Mouse (Mus musculus) forebrain, postnatal 0 days (tissue): ENCODE results near the gene St7l. TPM values are rescaled to one million over a fixed set of nuclear protein-coding genes. Genes with fewer than 3 reads are reported as not detected.

ENCODE experiments used
- ATAC-seq: fragments of 200-750 bp; cut with Nextera tagmentation; 2 replicates; pipeline ENCODE4 v1.8.0; 2017; ENCODE audit warnings: mild to moderate bottlenecking, moderate library complexity
- DNase-seq: peaks from one replicate; pipeline ENCODE4 v3.0.0-alpha.2; 2015
- H3K27ac ChIP-seq: fragments of 300-500 bp; sonication (generic); 2 replicates; pipeline ENCODE4 v1.5.1; 2014; ENCODE audit warnings: low read depth, mild to moderate bottlenecking, antibody characterized with exemption, low read length, moderate library complexity, mixed read lengths
- H3K27me3 ChIP-seq: fragments of 300-500 bp; sonication (generic); 2 replicates; pipeline ENCODE4 v1.6.1; 2014; ENCODE audit warnings: mild to moderate bottlenecking, low read length, mixed read lengths; ENCODE audit not compliant: insufficient read depth
- H3K36me3 ChIP-seq: fragments of 300-500 bp; sonication (generic); 2 replicates; pipeline ENCODE4 v1.6.1; 2014; ENCODE audit warnings: mild to moderate bottlenecking, moderate library complexity; ENCODE audit not compliant: insufficient read depth
- H3K4me1 ChIP-seq: fragments of 300-500 bp; sonication (generic); 2 replicates; pipeline ENCODE4 v1.6.1; 2014; ENCODE audit warnings: antibody characterized with exemption; ENCODE audit not compliant: insufficient read depth
- H3K4me2 ChIP-seq: fragments of 300-500 bp; sonication (generic); 2 replicates; pipeline ENCODE4 v1.6.1; 2014; ENCODE audit warnings: low read depth, mild to moderate bottlenecking, moderate library complexity
- H3K4me3 ChIP-seq: fragments of 300-500 bp; sonication (generic); 2 replicates; pipeline ENCODE4 v1.5.1; 2014; ENCODE audit warnings: low read depth, low read length, mixed read lengths
- H3K9ac ChIP-seq: fragments of 300-500 bp; sonication (generic); 2 replicates; pipeline ENCODE4 v1.6.1; 2014; ENCODE audit warnings: mild to moderate bottlenecking
- H3K9me3 ChIP-seq: fragments of 300-500 bp; sonication (generic); 2 replicates; pipeline ENCODE4 v1.6.1; 2016; ENCODE audit warnings: low read length
- CTCF ChIP-seq: sonication (generic); IDR thresholded peaks from 2 replicates; pipeline ENCODE4 v1.5.1; 2016; ENCODE audit warnings: antibody characterized with exemption, control low read depth, low read depth
- WGBS: fragments of 180-500 bp; shearing (Covaris S2); extraction: QIAGEN DNeasy Blood & Tissue Kit; methylation state at CpG from one replicate; pipeline ENCODE4 v1.1.7; 2014; 5-methylcytosine and 5-hydroxymethylcytosine counted together
- polyA plus RNA-seq: library from polyadenylated mRNA; unstranded; fragments of >200 nt; fragmentation: Nextera tagmentation; extraction: Ambion mirVana; gene quantifications from 2 replicates; pipeline ENCODE4 v1.2.1, GENCODE M21; 2015
- total RNA-seq: library from RNA; depleted of rRNA; stranded (reverse); fragments of >200 nt; gene quantifications from 2 replicates; pipeline ENCODE4 v1.2.3, GENCODE M21; 2014

Gene St7l
- total and polyA plus RNA-seq, 2 experiments from 2014 or later: 35.4 to 46.5 TPM

DNA sequence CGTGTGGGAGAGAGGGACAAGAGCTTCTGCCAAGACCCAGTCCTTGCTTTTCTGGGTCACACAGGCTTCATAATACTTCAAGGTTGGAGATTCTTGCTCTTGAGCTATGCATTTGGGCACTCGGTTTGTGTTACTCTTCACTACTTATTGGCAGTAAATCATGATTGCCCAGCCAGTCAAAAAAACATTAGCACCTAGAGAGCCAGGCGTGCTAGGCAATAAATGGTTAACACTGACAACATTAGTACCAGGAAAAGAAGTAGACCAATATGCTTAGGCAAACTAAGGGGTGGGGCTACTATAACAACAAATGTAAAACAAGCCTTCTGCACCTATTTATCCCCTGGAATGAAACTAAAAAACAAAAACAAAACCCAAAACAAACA is 45.1 kb upstream of the St7l start:
- no peak for DNase-seq

DNA sequence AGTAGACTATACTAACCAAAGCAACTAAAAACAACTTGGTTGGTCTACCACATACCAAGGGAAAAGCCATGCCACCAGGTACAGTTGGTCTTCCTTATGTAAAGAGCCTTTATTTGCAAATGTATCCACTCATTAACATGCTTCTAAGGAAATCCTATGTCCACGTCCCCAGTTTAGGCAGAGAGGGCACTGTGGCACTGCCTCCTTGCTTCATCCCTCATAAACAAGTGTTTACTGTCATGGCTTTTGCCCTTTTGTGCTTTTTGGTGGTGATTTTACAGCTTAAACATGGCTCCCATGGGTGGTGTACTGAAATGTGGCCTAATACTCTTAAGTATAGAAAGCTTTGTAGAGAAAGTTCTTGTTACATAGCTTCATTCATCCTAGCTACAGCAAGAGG is 43.4 kb upstream of the St7l start:
- no peak for TF ChIP-seq CTCF
- no peak for ATAC-seq
- no peak overlapping the region for H3K27ac ChIP-seq

More for the DNA sequence above, 45.1 kb upstream of the St7l start:
- H3K9me3 ChIP-seq: no peaks in the 10 kb centered on the region
- peak overlapping the region; percentile 94 for H3K4me2 ChIP-seq
- no peak overlapping the region for H3K27ac ChIP-seq
- H3K4me3 ChIP-seq: 0 out of 2 replicates have a peak overlapping the region, but pooled peaks have one; percentile 69
- H3K9ac ChIP-seq: 0 out of 2 replicates have a peak overlapping the region, but pooled peaks have one; percentile 62
- no peak for ATAC-seq
- 0 out of 2 replicates have a peak, but pooled peaks cover 6% of the 10 kb centered on the region for H3K36me3 ChIP-seq
- H3K4me1 ChIP-seq: no peaks in the 10 kb centered on the region
- H3K27me3 ChIP-seq: no peaks in the 10 kb centered on the region
- WGBS: 7% methylated on average over 3 of the region's 3 CpGs
- TF ChIP-seq CTCF: no peak

DNA sequence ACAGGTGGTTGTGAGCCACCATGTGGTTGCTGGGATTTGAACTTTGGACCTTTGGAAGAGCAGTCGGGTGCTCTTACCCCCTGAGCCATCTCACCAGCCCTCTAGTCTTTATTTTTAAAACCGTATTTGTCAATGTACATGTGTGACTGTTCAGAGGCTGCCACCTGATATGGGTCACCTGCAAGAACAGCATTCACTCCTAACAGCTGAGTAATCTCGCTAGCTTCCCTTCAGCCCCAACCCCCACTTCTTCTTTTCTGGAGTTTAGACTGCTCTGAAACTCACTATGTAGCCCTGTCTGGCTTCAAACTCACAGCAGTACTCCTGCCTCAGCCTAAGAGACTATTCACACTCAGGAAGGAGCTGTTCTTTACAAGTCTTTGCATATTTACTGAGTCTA is 41.4 kb upstream of the St7l start:
- no peak for TF ChIP-seq CTCF

More for the DNA sequence above, 43.4 kb upstream of the St7l start:
- H3K9ac ChIP-seq: no peak overlapping the region
- no peaks in the 10 kb centered on the region for H3K27me3 ChIP-seq
- H3K4me1 ChIP-seq: no peaks in the 10 kb centered on the region
- WGBS: 31% methylated on average over 1 of the region's 1 CpGs
- DNase-seq: no peak
- no peaks in the 10 kb centered on the region for H3K9me3 ChIP-seq
- H3K36me3 ChIP-seq: peaks cover 11% of the 10 kb centered on the region; the same call in 1 of the 2 replicates
- H3K4me2 ChIP-seq: no peak overlapping the region
- no peak overlapping the region for H3K4me3 ChIP-seq

DNA sequence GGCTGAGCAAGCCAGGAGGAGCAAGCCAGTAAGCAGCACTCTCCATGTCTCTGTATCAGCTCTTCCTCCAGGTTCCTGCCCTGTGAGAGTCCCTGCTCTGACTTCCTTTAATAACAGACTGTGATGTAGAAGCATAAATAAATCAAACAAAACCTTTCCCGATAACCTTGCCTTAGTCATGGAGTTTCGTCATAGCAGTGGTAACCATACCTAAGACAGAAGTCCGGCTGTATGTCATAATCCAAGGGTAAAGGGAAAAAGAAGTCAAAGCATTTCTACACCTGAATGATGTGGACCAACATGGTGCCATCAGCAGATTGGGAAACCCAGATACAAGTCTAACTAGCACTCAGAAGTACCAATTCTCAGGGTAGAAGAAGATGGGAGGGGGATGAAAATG is 28.0 kb upstream of the St7l start:
- 97% methylated on average over 3 of the region's 3 CpGs for WGBS
- Histone ChIP-seq H3K27ac (no peak overlapping the region), H3K9me3 (no peaks in the 10 kb centered on the region), H3K4me2 (no peak overlapping the region), H3K36me3 (peaks cover 22% of the 10 kb centered on the region), H3K27me3 (no peaks in the 10 kb centered on the region), H3K4me1 (no peaks in the 10 kb centered on the region), H3K9ac (no peak overlapping the region), H3K4me3 (no peak overlapping the region)
- TF ChIP-seq CTCF: no peak
- ATAC-seq (no peak), DNase-seq (no peak)

More for the DNA sequence above, 41.4 kb upstream of the St7l start:
- Histone ChIP-seq H3K9me3 (no peaks in the 10 kb centered on the region), H3K9ac (no peak overlapping the region), H3K36me3 (peaks cover 21% of the 10 kb centered on the region), H3K27ac (no peak overlapping the region), H3K4me1 (no peaks in the 10 kb centered on the region), H3K27me3 (no peaks in the 10 kb centered on the region), H3K4me2 (no peak overlapping the region), H3K4me3 (no peak overlapping the region)
- ATAC-seq (no peak), DNase-seq (no peak)
- WGBS: 85% methylated on average over 3 of the region's 3 CpGs

DNA sequence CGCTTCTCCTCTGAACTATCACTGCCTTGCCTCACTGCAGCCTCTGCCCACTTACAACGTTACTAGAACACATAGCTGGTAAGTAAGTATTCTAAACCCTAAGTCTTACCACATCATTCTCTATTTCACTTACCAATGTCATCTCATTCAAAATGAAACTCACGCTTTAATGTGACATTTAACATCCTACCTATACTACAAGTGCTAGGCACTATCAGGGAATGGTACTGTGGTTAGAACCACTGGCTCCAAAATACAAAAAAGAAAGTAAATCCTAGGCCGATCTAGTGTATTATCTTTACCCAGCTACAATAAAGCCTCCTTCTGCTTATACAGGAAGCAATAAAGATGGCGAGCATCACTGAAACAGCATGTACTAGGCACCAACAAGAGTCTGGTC is 22.8 kb upstream of the St7l start:
- ATAC-seq (no peak), DNase-seq (no peak)
- WGBS: 94% methylated on average over 5 of the region's 5 CpGs
- no peak overlapping the region for H3K9ac ChIP-seq
- TF ChIP-seq CTCF: no peak
- no peaks in the 10 kb centered on the region for H3K4me1 ChIP-seq
- no peak overlapping the region for H3K4me2 ChIP-seq
- no peaks in the 10 kb centered on the region for H3K9me3 ChIP-seq
- peaks cover 19% of the 10 kb centered on the region for H3K36me3 ChIP-seq
- H3K27ac ChIP-seq: no peak overlapping the region
- no peak overlapping the region for H3K4me3 ChIP-seq
- H3K27me3 ChIP-seq: no peaks in the 10 kb centered on the region

DNA sequence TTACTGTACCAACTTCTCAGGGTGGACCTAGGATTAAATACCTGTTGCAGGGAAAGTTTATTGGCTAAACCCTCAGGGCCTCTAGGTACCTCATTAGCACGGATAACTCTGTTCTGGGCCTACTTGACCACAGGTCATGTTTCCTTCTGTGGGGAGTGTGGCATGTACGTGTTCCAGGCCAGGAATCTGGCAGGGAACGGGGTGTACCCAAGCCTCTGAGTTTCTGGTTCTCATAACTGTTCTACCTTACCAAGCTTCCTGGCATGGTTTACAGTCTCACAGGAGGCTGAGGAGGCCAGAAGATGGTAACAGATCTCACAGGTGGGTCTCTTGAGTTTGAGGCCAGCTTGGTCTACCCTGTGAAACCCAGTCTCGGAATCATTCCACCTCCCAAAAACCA is 17.2 kb upstream of the St7l start:
- no peak for DNase-seq
- no peak for TF ChIP-seq CTCF
- peaks cover 19% of the 10 kb centered on the region for H3K36me3 ChIP-seq
- no peaks in the 10 kb centered on the region for H3K9me3 ChIP-seq
- H3K4me2 ChIP-seq: no peak overlapping the region
- H3K27ac ChIP-seq: no peak overlapping the region
- WGBS: 95% methylated on average over 4 of the region's 4 CpGs
- H3K27me3 ChIP-seq: no peaks in the 10 kb centered on the region
- no peaks in the 10 kb centered on the region for H3K4me1 ChIP-seq
- no peak overlapping the region for H3K4me3 ChIP-seq
- no peak overlapping the region for H3K9ac ChIP-seq
- ATAC-seq: no peak

DNA sequence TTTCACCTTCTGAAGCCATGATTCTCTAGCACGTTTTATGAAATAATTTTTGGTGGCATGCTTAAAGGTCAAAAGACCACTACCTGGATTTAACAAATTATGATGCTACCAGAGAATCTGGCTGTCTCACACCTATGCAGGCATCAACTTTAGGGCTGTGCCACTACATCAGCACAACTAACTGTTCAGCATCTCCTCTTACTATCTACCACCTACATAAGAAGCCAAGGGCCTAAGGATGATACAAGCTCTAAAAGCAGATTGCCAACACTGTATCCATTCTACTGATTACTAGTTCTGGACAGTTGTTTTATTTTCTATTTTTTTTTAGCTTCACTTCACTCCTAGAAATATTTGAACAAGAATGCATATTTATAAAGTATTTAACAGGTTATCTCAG is 9.3 kb upstream of the St7l start:
- no peak overlapping the region for H3K4me3 ChIP-seq
- no peaks in the 10 kb centered on the region for H3K4me1 ChIP-seq
- H3K9me3 ChIP-seq: no peaks in the 10 kb centered on the region
- H3K9ac ChIP-seq: no peak overlapping the region
- WGBS: 100% methylated on average over 1 of the region's 1 CpGs
- peaks cover 9% of the 10 kb centered on the region; the same call in 1 of the 2 replicates for H3K36me3 ChIP-seq
- no peak for ATAC-seq
- no peak overlapping the region for H3K27ac ChIP-seq
- no peak overlapping the region for H3K4me2 ChIP-seq
- DNase-seq: no peak
- no peaks in the 10 kb centered on the region for H3K27me3 ChIP-seq
- TF ChIP-seq CTCF: no peak
